Mouse (Mus musculus): ENCODE measurements around the gene Lipk. TPM values are rescaled to one million over a fixed set of nuclear protein-coding genes. Genes with fewer than 3 reads are reported as not detected.

The Lipk gene
- polyA plus RNA-seq (2012; rRNA removed) = 0.06 and 0.08 TPM in 2 replicates

- Histone ChIP-seq H3K4me1 (ENCODE audit: control insufficient read depth, insufficient read depth, low read length) (no peaks in the 10 kb centered on the region), H3K4me3 (ENCODE audit: control insufficient read depth, low read depth, low read length) (no peak within 1 kb of the TSS), H3K27ac (ENCODE audit: control insufficient read depth, insufficient read depth, low read depth, low read length) (no peak within 1 kb of the TSS), H3K27me3 (ENCODE audit: control insufficient read depth, insufficient read depth, low read length) (no peaks in the 10 kb centered on the region), H3K36me3 (ENCODE audit: control insufficient read depth, insufficient read depth, low read length) (no peaks in the 10 kb centered on the region)
- TF ChIP-seq POLR2A (IDR thresholded peaks at IDR 0.05; ENCODE audit: control insufficient read depth, low read depth, low read length) (no peak), CTCF (IDR thresholded peaks at IDR 0.05; ENCODE audit: control insufficient read depth, insufficient read depth, insufficient replicate concordance, low read depth, low read length) (no peak)
These were observed at the start of gene Lipk for GRCm38 (mm10) chr19:34008002-34008401. Lipk (plus strand) TSS chr19:34008290.

- Histone ChIP-seq H3K27me3 (ENCODE audit: control insufficient read depth, insufficient read depth, low read length) (no peaks in the 10 kb centered on the region), H3K36me3 (ENCODE audit: control insufficient read depth, insufficient read depth, low read length) (no peaks in the 10 kb centered on the region), H3K4me1 (ENCODE audit: control insufficient read depth, insufficient read depth, low read length) (no peaks in the 10 kb centered on the region), H3K27ac (ENCODE audit: control insufficient read depth, insufficient read depth, low read depth, low read length) (no peak within 1 kb of the TSS), H3K4me3 (ENCODE audit: control insufficient read depth, low read depth, low read length) (no peak within 1 kb of the TSS)
- no peak for TF ChIP-seq POLR2A (IDR thresholded peaks at IDR 0.05; ENCODE audit: control insufficient read depth, low read depth, low read length)
- TF ChIP-seq CTCF (IDR thresholded peaks at IDR 0.05; ENCODE audit: control insufficient read depth, insufficient read depth, insufficient replicate concordance, low read depth, low read length) = no peak
These were observed 47.2 kb upstream of the Lipk start, which contains the start of gene Lipf for GRCm38 (mm10) chr19:33960887-33961286. Lipf (plus strand) TSS chr19:33961187.

GRCm38 (mm10) chr19:33979007-33979406 is 29.1 kb upstream of the Lipk start:
- Histone ChIP-seq H3K4me3 (ENCODE audit: control insufficient read depth, low read depth, low read length) (no peak overlapping the region), H3K36me3 (ENCODE audit: control insufficient read depth, insufficient read depth, low read length) (no peaks in the 10 kb centered on the region), H3K27ac (ENCODE audit: control insufficient read depth, insufficient read depth, low read depth, low read length) (no peak overlapping the region), H3K4me1 (ENCODE audit: control insufficient read depth, insufficient read depth, low read length) (no peaks in the 10 kb centered on the region), H3K27me3 (ENCODE audit: control insufficient read depth, insufficient read depth, low read length) (no peaks in the 10 kb centered on the region)
- no peak for TF ChIP-seq POLR2A (IDR thresholded peaks at IDR 0.05; ENCODE audit: control insufficient read depth, low read depth, low read length)

GRCm38 (mm10) chr19:33983043-33983442 is 25.0 kb upstream of the Lipk start:
- Histone ChIP-seq H3K4me1 (ENCODE audit: control insufficient read depth, insufficient read depth, low read length) (no peaks in the 10 kb centered on the region), H3K4me3 (ENCODE audit: control insufficient read depth, low read depth, low read length) (no peak overlapping the region), H3K27me3 (ENCODE audit: control insufficient read depth, insufficient read depth, low read length) (no peaks in the 10 kb centered on the region), H3K27ac (ENCODE audit: control insufficient read depth, insufficient read depth, low read depth, low read length) (no peak overlapping the region), H3K36me3 (ENCODE audit: control insufficient read depth, insufficient read depth, low read length) (no peaks in the 10 kb centered on the region)
- TF ChIP-seq CTCF (IDR thresholded peaks at IDR 0.05; ENCODE audit: control insufficient read depth, insufficient read depth, insufficient replicate concordance, low read depth, low read length) = no peak
- TF ChIP-seq POLR2A (IDR thresholded peaks at IDR 0.05; ENCODE audit: control insufficient read depth, low read depth, low read length) = no peak

- Histone ChIP-seq H3K4me3 (ENCODE audit: control insufficient read depth, low read depth, low read length) (no peak overlapping the region), H3K27me3 (ENCODE audit: control insufficient read depth, insufficient read depth, low read length) (no peaks in the 10 kb centered on the region), H3K36me3 (ENCODE audit: control insufficient read depth, insufficient read depth, low read length) (no peaks in the 10 kb centered on the region), H3K27ac (ENCODE audit: control insufficient read depth, insufficient read depth, low read depth, low read length) (no peak overlapping the region), H3K4me1 (ENCODE audit: control insufficient read depth, insufficient read depth, low read length) (no peaks in the 10 kb centered on the region)
- TF ChIP-seq CTCF (IDR thresholded peaks at IDR 0.05; ENCODE audit: control insufficient read depth, insufficient read depth, insufficient replicate concordance, low read depth, low read length) (no peak), POLR2A (IDR thresholded peaks at IDR 0.05; ENCODE audit: control insufficient read depth, low read depth, low read length) (no peak)
These were observed 13.5 kb downstream of the Lipk start for GRCm38 (mm10) chr19:34021440-34022172.

GRCm38 (mm10) chr19:34022759-34023158 is 14.7 kb downstream of the Lipk start:
- Histone ChIP-seq H3K4me1 (ENCODE audit: control insufficient read depth, insufficient read depth, low read length) (no peaks in the 10 kb centered on the region), H3K4me3 (ENCODE audit: control insufficient read depth, low read depth, low read length) (no peak overlapping the region), H3K27ac (ENCODE audit: control insufficient read depth, insufficient read depth, low read depth, low read length) (no peak overlapping the region), H3K36me3 (ENCODE audit: control insufficient read depth, insufficient read depth, low read length) (no peaks in the 10 kb centered on the region), H3K27me3 (ENCODE audit: control insufficient read depth, insufficient read depth, low read length) (no peaks in the 10 kb centered on the region)
- TF ChIP-seq CTCF (IDR thresholded peaks at IDR 0.05; ENCODE audit: control insufficient read depth, insufficient read depth, insufficient replicate concordance, low read depth, low read length) (no peak), POLR2A (IDR thresholded peaks at IDR 0.05; ENCODE audit: control insufficient read depth, low read depth, low read length) (no peak)

- Histone ChIP-seq H3K27ac (ENCODE audit: control insufficient read depth, insufficient read depth, low read depth, low read length) (no peak overlapping the region), H3K36me3 (ENCODE audit: control insufficient read depth, insufficient read depth, low read length) (no peaks in the 10 kb centered on the region), H3K27me3 (ENCODE audit: control insufficient read depth, insufficient read depth, low read length) (no peaks in the 10 kb centered on the region), H3K4me3 (ENCODE audit: control insufficient read depth, low read depth, low read length) (no peak overlapping the region), H3K4me1 (ENCODE audit: control insufficient read depth, insufficient read depth, low read length) (no peaks in the 10 kb centered on the region)
- TF ChIP-seq POLR2A (IDR thresholded peaks at IDR 0.05; ENCODE audit: control insufficient read depth, low read depth, low read length) (no peak), CTCF (IDR thresholded peaks at IDR 0.05; ENCODE audit: control insufficient read depth, insufficient read depth, insufficient replicate concordance, low read depth, low read length) (no peak)
These were observed 31.6 kb downstream of the Lipk start for GRCm38 (mm10) chr19:34039731-34040130.

All from testis, adult 2 months (tissue).